Mouse (Mus musculus): ENCODE data around the gene Sarnp.
A peak's percentile ranks its signal among the peaks of the same experiment; 100 is the strongest.

Sarnp gene

DNA sequence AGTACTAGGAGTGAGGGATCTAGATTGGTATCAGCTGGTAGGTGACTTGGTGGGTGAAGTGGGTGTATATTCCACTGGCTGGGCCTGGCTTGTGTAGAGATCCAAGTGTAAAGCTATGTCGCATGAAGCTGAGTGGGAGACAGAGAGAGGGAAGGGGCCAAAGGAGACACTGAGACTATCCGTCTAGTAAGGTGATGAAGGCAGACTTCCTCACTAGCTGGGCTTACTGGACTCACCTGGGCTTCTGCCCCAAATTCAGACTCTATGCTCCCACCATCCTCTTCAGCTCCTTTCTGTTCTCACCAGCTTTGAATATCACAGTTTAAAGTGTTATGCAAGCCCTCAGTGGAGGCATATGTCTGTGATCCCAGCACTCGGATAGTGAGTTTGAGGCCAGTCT is 99.5 kb downstream of the Sarnp start:
- DNase-seq (ENCODE audit: low spot score): no peak

DNA sequence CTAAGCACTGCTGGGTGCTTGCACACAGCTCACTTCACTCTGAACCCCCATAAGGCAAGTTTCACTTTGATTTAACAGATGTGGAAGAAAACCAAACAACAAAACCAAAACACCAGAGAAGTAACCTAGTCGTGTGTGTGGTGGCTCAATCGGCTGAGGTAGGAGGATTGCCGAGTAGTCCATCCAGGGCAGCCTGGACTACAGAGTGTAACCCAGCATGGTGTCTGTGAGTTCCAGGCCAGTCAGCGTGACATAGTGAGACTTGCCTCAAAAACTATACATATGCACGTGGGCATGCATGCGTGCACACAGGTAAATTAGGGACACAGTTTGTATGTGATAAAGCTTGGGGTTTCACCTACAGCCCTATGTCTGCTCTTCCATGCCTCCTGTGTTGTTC is 100.3 kb downstream of the Sarnp start:
- DNase-seq (ENCODE audit: low spot score): no peak

DNA sequence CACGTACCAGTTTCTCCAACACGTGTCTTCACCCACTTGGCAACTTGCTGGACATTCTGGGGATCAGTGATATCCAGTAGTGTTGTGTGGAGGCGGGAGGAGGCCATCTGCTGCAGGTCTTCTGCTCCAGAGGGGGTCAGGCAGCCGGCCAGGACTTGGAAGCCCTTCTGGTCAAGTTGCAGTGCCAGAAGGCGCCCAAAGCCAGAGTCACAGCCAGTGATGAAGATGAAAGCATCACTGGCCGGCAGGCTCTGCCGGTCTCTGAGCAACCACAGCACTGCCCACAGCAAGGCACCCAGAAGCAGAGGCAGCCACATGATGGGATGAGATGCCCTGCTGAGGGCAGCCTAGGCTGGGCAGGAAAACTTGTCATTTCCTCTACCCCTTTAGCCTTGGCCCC is 101.1 kb downstream of the Sarnp start:
- DNase-seq (ENCODE audit: low spot score): peak; percentile 54

GRCm38 (mm10) chr10:128919203-128919631 is 102.1 kb downstream of the Sarnp start:
- peak; percentile 77 for DNase-seq (ENCODE audit: low spot score)

DNA sequence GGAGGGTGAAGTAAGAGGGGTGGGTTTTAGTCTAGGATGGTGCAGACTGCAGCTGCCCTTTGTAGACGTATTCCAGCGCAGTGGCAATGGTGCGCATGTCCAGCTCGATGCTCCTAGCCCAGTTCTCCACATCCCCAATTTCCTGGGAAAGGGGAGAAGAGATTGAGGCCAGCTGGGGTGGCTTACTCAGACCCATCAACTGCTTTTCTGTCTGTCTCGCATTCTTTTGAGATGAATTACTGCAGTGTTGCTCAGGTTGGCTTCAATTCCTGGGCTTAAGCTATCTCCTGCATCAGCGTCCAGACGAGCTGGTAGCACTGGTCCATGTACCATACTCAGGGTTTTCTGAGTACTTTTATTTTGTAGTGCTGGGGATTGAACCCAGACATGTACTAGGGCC is 102.8 kb downstream of the Sarnp start:
- no peak for DNase-seq (ENCODE audit: low spot score)

GRCm38 (mm10) chr10:128920736-128921161 is 103.6 kb downstream of the Sarnp start:
- DNase-seq (ENCODE audit: low spot score): peak; percentile 93

GRCm38 (mm10) chr10:128921251-128921650 is 104.1 kb downstream of the Sarnp start:
- peak; percentile 58 for DNase-seq (ENCODE audit: low spot score)

GRCm38 (mm10) chr10:128921883-128922821 is 105.0 kb downstream of the Sarnp start:
- peak; percentile 82 for DNase-seq (ENCODE audit: low spot score)

DNA sequence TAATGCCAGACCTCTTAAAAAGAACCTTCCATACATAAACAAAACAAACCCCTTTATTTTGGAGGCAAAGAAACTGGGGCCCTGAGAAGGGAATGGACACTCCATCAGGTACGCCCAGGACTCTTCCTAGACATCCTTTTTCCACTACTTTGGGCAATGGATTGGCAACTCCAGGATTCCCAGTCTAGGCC is 105.6 kb downstream of the Sarnp start, which contains the start of gene Rdh5:
Gene Rdh5, minus strand, starts transcription at position 67 of the 191 bp plus-strand sequence.
- DNase-seq (ENCODE audit: low spot score): no peak

DNA sequence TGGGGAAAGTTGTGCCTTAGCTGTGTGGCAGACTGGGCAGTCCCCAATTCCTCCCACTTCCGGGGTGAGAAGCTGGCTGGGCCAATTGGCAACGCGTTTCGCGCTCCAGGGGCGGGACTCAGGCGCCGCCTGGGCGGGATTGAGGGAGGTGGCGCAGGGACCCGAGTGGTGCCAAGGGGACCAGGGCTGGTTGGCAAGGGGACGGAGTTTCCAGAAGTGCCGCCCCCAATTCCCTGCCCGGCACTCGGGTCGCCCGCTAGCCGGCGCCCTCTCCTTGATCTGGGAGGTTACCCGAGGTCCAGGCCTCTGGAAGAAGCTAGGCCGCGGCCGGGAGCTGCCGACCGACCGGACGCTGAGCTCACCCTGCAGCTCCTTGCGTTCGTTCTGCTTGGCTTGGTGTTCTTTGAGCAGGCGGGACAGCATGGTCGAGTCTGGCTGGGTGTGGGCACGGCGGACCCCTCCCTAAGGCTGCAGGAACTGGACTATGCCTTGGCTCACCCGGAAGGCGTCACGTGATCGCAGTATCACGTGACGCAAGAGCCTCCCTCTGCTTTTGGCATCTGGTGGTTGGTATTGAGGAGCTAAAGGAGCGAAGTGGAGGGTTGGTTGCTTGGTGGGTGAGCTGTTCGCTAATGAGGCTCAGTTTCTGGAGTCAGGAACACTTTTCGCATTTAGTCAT is 106.0 kb downstream of the Sarnp start:
- peak; percentile 98 for DNase-seq (ENCODE audit: low spot score)

- peak; percentile 34 for DNase-seq (ENCODE audit: low spot score)
Observed at GRCm38 (mm10) chr10:128923935-128924334, 106.8 kb downstream of the Sarnp start, which contains the start of gene Bloc1s1. TSS of gene Bloc1s1 (minus strand) at chr10:128924035.
